Mouse (Mus musculus) CD4-positive, CD25-positive, alpha-beta regulatory T cell, adult 4 months (primary cell): Measurements from ENCODE around the gene Ifitm10. TPM values are rescaled to one million over a fixed set of nuclear protein-coding genes. Genes with fewer than 3 reads are reported as not detected.
"Not testable (repeated sequence)": the region's sequence is repeated elsewhere in the genome, so short reads cannot be mapped to it uniquely, and the experiment has no call there.

Experiments used
- ATAC-seq: one replicate; pipeline ENCODE4 v1.8.0; 2017
- polyA plus RNA-seq, 2 experiments: library from polyadenylated mRNA; unstranded; fragments of 100-300 nt; shearing (Covaris generic); gene quantifications; one replicate each; pipeline ENCODE4 v1.2.1; 2017

Gene Ifitm10
- polyA plus RNA-seq = under 1 TPM in 1 of 2 experiments, not detected in 1; 0.91 TPM

DNA sequence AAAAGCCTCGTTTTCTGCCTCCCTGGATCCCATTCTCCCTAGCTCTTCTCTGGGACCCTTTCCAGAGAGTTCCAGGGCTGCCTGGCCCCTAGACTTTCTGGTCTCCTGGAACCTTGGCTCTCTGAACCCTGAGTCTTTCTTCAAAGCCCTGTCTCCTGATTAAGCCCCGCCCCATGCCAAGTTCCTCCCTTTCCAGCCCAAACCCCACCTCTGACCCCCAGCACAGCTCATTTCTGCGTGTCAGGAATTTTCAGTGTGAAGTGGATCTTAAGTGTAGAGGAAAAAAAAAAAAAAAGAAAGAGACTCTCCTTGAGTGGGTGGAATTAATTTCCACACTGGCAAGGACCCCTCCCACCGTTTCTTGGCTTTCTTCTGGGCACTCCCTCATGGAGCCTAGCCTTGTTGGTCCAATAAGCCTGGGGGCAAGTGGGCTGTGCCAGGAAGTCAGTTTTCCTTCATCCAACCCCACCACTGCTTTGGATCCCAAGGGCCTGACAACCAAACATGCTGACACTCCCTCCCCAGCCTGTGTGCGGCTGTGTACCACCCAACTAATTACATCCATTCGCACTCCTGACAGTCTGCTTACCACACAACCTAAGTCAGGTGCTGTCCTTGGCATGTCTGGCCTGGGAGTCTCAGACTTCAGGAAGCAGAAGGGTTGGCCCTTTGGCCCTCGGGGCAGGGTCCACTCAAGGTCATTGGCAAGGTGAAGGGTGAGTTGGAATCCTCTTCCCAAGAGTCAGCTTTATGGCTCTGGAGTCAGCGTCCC is at the start of gene Ifitm10:
TSS of gene Ifitm10 (minus strand) at position 113 of the 772 bp plus-strand sequence.
- no peak for ATAC-seq

DNA sequence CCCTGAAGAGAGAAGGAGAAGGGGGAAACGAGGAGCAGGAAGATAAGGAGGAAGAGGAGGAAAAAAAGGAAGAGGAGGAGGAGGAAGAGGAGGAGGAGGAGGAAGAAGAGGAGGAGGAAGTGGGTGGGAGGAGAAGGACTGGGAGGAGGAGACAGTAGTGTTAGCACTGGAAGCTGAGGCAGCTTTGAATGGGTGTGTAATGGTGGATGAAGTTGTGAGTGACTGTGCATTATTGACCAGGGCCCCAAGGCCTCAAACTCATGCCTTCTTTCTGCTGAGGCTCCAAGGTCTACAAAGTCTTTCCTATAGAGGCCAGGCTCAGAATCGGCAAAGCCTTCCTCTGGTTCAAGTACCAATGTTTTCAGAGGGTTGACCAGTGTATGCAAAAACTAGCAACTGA is 48.3 kb upstream of the Ifitm10 start:
- ATAC-seq = no peak

DNA sequence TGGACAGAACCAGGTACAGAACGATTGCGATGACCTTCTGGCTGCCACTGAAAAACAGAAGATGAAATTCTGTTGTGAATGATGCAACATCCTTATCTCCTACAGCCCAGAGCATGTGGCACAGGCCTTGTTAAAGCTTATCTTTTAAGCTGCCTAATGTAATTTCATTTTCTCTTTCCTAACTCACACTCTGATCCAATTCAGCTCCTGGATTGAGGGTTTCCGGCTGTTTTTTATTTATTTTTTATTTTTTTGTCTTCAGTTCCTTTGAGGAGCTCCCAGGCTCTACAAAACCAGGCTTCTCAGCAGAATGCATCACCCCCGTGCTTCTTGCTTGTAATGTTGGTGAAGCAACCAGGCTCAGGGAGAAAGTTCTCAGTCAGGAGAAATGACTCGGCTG is 46.3 kb upstream of the Ifitm10 start:
- ATAC-seq = no peak

DNA sequence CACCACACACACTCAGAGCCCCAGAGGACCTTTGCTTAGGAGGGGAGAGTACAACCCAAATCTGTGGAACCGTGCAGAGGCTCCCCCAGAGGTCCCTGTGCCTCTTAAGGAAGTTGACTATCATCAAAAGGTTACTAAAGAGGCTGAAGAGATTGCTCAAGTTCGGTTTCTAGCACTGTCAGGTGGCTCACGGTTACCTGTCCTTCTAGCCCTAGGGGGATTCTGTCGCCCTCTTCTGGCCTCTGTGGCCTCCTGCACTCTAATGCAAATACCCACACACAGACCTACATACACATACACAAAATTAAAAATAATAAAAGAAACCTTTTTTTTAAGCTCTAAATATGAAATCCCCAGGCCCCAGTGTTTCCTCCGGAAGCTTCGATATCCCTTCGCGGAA is 45.1 kb upstream of the Ifitm10 start:
- no peak for ATAC-seq

DNA sequence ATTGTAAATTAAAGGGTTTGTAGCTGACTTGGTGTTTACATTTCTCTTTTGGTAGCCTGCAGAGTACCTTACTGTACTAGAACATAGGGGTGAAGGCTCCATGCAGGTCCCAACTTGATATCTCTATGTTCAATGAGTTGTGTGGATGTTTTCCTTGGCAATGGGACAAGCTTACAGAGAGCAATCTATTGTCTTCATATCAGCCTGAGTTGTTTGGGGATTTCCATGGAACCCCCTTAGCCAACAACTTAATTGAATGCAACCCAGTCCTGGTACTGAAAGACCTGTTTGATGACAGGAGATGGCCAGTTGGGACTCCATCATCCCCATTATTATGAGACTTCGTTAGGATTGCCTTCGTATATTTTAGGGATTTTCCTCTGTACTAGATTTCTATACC is 44.5 kb upstream of the Ifitm10 start:
- ATAC-seq = no peak

DNA sequence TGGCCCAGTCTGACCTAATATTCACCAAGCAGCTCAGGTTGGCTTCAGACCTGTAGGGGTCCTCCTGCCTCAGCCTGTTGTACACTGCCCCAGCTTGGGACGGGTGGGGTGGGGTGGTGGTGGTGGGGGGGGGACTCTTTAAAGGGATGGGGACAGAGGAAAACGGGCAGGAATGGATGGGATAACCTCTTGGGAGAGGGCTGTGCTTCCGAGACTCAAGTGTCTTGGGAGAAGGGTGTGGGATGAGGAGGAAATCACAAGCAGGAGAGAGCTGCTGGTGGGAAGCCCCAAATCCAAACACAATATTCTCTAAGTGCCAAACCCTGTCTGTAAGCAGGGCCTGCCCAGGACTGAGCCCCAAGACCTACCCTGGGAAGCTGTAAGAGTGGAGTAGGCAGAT is 42.7 kb upstream of the Ifitm10 start:
- ATAC-seq = no peak

DNA sequence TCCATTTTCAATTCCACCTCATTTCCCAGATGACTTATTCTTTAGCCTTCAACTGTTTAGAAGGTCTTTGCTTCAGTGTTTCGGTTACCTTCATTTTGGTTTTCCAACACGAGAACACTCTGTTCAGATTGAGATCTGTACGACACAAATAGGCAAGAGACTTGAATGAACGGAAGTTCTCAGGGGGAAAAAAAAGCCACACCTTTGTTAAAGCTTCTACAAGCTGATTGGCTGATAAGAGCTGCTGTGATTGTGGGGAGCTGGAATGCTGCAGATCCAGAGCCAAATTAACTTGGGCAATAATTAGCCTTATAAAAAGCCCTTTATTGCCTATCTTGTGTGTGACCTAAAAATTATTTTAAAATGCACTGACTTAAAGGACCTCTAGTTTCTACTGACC is 41.8 kb upstream of the Ifitm10 start:
- no peak for ATAC-seq

DNA sequence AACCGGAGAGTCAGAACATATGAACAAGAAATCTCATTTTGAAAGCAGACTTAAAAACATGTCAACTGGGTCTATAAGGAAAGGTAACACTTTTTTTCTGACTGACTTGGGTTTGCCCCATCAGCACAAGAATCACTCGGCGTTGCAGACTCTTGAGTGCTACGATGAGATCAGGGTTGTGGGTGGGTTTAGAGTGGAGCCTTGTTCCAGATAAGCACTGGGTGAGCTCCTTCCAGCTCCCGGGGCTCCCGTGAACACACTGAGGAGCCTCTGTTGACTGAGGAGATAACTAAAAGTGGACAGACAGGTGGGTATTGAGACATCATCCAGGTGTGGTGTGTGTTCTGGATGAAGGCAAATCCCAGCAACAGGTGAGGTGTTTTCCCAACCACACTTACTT is 39.7 kb upstream of the Ifitm10 start:
- no peak for ATAC-seq

DNA sequence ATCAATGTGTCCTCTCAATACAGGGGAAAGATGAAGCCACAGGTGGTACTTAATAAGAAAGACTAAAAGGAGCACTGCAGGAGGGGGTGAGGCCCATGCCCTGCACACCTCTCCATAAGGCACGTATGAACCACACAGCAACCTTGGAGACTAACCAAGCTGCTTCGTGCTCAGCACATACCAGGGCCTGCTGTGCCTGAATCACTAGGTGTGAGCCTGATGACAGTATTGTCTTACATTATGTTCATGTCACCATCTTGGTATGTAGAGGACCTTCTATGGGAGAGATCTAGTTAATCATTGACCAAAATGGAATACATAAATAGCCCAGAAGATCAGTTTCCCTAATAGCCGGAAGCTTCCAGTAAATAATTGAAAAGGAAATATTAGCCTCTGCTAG is 36.0 kb upstream of the Ifitm10 start:
- ATAC-seq = no peak

DNA sequence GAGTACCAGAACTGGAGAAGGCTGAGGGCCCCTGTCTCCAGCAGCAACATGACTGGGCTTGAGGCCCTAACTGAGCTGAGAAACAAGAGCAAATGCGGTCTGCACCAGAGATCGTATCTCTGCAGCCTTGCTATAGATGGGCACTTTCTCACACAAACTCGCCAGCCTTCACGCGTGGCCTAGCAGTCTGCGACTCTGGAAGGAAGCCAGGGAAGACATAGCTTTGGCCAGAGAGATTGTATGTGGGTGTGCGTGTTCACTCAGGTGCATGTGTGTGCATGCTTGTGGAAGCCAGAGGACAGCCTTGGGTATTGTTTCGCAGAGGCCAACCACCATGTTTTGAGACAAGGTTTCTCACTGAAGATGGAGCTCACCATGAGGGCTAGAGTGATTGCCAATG is 35.1 kb upstream of the Ifitm10 start:
- no peak for ATAC-seq

DNA sequence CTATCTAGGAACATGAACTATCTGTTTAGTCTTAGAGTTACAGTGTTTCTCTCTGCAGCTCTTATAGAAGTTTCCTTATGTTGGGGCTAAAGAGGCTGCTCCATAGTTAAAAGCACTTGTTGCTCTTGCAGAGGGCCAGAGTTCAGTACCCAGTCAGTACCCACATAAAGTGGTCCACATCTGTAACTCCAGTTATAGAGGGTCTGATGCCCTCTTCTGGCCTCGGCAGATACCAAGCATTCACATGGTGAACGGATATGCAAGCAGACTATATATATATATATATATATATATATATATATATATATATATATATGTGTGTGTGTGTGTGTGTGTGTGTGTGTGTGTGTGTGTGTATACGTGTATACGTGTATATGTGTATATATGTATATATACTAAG is 34.4 kb upstream of the Ifitm10 start:
- no peak for ATAC-seq

DNA sequence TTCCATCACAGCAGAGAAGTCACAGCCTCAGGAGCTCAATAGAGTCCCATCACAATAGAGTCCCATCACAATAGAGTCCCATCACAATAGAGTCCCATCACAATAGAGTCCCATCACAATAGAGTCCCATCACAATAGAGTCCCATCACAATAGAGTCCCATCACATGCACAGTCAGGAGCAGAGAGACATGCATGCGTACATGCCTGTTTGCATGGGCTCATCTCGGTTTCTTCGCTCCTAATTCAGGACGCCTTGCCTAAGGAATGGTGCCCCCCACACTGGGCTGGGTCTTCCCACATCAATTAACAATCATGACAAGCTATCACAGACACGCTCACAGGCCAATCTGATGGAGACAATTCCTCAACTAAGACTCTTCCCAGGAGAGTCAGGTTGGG is 31.6 kb upstream of the Ifitm10 start:
- ATAC-seq = not testable (repeated sequence)

DNA sequence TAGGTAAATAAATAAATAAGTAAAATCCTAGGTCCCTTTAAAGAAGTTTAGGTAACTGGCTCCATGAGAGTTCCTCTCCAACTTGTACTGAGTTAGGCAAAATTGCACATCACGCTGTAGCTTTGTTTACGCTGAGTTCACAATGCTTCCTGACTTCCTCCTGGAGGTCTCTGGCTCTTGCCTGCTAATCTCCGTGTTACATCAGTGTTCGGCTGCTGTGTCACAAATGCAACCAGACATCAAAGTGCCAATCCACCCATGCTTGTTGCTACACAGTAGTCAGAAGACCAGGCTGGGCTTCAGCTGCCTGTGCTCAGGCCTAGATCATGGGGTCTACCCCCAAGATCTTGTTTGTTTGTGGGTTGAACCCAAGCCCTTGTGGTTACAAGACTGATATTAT is 30.0 kb upstream of the Ifitm10 start:
- ATAC-seq = no peak

DNA sequence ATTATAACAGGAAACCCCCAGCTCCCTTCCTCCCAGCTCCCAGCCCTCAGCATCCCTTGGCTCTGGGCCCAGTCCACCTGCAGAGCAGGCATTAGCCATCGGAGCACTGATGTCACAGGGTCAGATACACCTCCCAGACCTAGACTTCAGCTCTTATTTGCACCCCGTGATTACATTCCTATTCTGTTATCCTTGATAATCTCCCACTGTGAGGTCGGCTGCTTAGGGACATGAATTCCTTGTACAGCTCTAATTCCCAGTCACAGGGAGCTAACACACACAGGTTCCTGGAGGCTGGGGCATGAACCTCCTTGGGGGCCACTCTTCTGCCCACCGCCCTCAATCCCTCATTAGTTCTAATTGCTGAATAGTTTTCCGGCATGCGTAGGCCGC is 27.2 kb upstream of the Ifitm10 start:
- ATAC-seq = no peak

DNA sequence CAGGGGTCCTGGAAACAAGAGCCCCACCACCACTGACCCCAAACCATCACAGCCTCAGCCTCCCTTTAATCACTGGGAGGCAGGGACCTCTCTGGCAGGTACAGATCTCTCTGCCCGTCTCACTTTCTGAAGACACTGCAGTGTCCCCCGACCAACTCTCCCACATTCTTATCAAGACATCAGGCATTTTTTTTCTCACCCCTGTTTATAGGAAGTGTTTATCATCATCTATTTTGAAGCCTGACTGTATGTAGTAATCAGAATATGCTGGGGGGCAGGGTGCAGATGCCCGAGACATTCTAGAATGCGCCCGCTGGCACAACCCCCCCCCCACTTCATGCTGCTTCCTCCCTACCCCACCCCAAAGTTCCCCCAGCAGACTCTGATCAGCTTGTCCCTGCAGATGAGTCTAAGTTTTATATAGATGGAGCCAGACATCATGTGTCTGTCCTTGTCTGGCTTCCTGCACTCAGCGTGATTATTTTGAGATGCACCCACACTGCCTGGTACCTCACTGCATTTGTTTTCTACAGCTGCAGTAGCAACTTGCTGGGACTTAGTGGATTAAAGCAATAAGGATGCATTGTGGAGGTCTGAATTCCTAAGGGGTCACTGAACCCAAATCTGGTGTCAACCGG is 26.7 kb upstream of the Ifitm10 start:
- no peak for ATAC-seq

DNA sequence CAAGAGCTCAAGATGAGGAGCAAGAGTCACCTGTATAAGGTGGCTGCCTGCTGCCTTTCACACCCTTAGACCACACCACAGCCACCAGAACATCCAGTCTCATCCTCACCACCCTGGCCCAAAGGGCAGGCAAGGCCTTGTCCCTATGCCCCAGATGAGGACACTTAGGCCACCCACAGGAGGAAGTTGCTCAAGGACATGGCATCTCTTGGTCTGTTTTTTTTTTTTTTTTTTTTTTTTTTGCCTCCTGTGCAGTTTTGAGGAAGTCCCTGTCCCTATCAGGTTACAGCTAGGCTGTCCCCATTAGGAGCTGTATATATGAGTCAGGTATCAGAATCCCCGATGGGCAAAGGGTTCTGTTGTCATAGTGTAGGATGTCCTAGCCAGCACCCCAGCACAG is 25.7 kb upstream of the Ifitm10 start:
- ATAC-seq = no peak

DNA sequence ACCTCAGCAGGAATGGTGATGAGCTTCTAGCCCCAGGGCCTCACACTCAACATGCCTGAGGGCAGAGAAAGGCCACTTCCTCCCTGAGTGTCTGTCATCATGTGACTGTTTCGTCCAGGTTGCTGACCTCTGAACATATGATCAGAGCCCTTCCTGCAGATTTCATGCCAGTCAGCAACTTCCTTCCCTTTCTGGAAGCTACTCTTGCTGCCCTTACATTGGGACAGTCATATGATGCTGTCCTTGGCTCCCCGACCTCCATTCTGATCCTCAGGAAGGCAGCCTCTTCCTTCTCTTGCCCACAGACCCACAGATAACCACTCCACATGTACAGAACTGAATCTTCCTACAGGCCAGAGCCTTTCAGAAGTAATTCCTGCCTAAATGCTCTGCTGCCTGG is 24.5 kb upstream of the Ifitm10 start:
- ATAC-seq = no peak

DNA sequence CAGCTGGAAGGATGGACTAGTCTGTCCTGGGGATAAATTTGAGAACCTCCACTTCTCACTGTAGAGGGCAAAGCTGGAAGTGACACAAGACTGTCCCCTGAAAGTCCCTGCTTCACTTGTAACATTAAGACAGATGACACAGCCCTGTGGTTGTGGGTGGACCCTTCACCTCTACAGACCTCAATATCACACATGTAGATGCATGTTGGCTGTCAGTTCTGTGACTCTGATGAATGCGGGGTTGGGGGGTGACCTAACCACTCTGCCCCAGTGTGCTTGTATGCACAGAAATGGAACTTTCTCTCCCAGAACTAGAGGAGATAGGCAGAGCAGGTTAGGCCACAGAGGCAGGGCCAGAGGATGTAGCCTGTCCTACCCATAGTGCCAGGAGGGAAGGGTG is 23.1 kb upstream of the Ifitm10 start:
- ATAC-seq = no peak

DNA sequence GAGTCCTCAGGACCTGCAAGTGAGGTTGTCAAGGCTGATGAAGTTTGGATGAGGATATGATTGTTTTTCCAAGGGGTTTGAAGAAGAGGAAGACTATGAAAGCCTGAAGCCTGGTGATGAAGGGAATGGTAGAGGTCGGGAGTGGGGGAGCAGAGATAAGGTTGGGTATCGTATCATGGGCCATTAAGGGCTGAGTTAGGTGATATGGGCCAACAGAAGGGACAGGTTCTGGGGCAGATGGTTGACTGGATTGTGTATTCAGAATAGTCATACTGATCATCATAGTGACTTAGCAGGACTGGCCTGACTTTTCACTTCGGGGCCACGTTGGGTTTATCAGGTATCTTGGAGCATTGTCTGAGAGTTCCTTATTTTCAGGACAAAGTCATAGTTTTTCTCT is 21.9 kb upstream of the Ifitm10 start:
- no peak for ATAC-seq

DNA sequence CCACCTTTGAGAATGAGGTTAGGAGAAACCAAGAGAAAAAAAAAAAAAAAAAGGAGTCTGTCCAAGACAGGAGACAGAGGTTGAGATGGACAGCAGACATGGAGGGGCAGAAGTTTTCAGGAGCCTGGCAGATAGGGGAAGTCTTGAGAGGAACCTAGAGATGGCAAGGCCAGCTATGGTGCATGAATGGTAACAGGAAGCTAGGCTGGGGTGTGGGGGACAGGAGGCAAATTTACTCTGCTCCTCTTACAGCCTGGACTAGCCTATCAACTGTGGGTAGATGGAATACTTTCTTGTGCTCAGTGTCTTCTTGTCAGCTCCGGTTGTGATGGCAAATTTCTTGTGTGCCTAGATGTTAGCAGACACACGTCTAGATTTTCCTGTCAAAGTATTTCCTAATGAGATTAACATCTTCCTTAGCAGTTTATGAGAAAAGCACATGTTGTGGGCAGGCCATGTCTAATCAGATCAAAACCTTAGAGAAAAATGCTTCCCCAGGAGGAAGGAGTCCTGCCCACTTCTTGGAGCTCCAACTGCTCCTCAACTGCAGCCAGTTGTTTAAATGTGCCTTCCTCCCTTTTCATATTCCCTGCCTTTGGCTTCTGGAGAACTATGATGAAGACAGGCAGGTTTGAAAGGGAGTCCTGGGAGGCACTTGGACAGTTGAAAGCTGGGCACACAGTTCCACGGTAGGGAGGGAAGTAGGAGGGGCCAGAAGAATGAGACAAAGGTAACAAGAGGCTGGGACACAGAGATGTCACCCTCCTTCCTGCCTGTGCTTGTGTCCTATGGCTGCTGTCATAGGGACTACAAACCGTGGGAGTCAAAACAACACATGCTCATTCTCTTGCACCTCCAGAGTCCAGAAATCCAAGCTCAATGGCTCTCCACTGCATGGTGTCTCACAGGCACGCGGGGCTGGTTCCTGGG is 21.0 kb upstream of the Ifitm10 start:
- peak; percentile 37 for ATAC-seq

DNA sequence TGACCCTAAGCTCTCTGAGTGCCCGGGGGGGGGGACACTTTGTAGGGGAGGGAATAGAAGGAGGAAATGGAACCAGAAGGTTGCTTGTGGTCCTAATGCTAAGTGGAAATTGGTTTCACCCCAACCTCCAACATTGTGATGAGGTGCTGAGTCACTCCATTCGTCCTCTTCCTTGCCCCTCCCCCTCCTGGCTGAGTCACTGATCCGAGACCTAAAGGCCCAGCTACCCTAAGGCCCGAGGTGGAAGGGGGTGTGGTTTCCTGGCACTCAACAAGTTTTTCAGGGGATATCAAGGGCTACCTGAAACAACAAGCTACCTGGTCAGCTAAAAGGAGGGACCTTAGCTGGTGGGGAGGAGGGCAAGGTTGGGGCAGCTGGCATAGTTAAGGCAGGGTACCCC is 19.6 kb upstream of the Ifitm10 start:
- no peak for ATAC-seq

DNA sequence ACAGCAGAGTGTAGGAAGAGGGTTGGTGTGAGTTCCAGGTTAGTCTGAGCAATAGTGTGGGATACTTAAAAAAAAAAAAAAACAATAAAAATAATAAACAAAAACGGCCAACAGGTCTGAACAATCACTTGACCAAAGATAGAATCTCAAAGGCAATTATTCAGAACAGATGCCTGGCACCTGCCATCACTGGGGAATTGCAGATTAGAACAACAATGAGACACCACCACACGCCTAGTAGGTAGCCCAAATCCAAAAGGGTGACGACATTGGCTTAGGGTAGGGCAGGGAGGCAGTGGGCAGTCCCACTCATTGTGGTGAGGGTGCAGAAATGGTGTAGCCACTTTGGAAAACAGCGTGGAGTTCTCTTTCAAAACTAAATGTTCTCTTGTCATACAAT is 18.1 kb upstream of the Ifitm10 start:
- ATAC-seq = no peak

DNA sequence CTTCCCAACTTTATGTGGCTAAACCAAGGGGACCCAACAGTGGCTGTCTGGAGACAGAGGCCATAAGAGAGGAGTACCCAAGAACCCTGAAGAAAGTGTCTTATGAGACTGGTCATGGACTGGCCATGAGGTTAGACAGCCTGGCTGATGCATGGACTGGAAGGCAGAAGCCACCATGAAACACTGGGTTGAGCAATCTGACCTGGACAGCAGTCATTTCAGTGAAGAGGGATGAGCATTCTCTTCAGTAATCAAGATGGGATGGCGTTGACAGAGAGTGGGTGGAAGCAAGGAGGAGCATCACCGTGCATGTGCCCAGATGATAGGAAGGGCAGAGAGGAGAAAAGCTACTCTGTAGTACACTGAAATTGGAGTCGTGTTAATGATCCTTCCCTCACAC is 17.6 kb upstream of the Ifitm10 start:
- no peak for ATAC-seq
